Mouse (Mus musculus) forebrain, embryonic 15.5 days (tissue): ENCODE data around the gene Tcam1. TPM values are rescaled to one million over a fixed set of nuclear protein-coding genes. Genes with fewer than 3 reads are reported as not detected.
"Not testable (repeated sequence)": the region's sequence is repeated elsewhere in the genome, so short reads cannot be mapped to it uniquely, and the experiment has no call there.

Source experiments
- ATAC-seq: fragments of 200-750 bp; cut with Nextera tagmentation; replicated peaks from 2 replicates; pipeline ENCODE4 v1.8.0; 2017; ENCODE audit warnings: mild to moderate bottlenecking, moderate TSS enrichment, moderate library complexity
- H3K27ac ChIP-seq: fragments of 300-500 bp; sonication (generic); replicated peaks from 2 replicates; pipeline ENCODE4 v1.5.1; 2015; ENCODE audit warnings: mild to moderate bottlenecking, inconsistent platforms
- H3K27me3 ChIP-seq: fragments of 300-500 bp; sonication (generic); 2 replicates; pipeline ENCODE4 v1.6.1; 2015; ENCODE audit warnings: inconsistent platforms
- H3K36me3 ChIP-seq: fragments of 300-500 bp; sonication (generic); 2 replicates; pipeline ENCODE4 v1.6.1; 2015; ENCODE audit warnings: mild to moderate bottlenecking, inconsistent platforms
- H3K4me1 ChIP-seq: fragments of 300-500 bp; sonication (generic); 2 replicates; pipeline ENCODE4 v1.6.1; 2015; ENCODE audit warnings: inconsistent platforms
- H3K4me2 ChIP-seq: fragments of 300-500 bp; sonication (generic); replicated peaks from 2 replicates; pipeline ENCODE4 v1.6.1; 2015; ENCODE audit warnings: mild to moderate bottlenecking, inconsistent platforms
- H3K4me3 ChIP-seq: fragments of 300-500 bp; sonication (generic); 2 replicates; pipeline ENCODE4 v1.5.1; 2015; ENCODE audit warnings: mild to moderate bottlenecking, inconsistent platforms
- H3K9ac ChIP-seq: fragments of 300-500 bp; sonication (generic); replicated peaks from 2 replicates; pipeline ENCODE4 v1.6.1; 2015; ENCODE audit warnings: mild to moderate bottlenecking, inconsistent platforms
- H3K9me3 ChIP-seq: fragments of 300-500 bp; sonication (generic); 2 replicates; pipeline ENCODE4 v1.6.1; 2016; ENCODE audit warnings: inconsistent platforms
- WGBS: fragments of 180-500 bp; shearing (Covaris S2); methylation state at CpG from one replicate; pipeline ENCODE4 v1.1.7; 2015; ENCODE audit warnings: mixed read lengths; 5-methylcytosine and 5-hydroxymethylcytosine counted together
- polyA plus RNA-seq: library from polyadenylated mRNA; unstranded; fragments of >200 nt; fragmentation: Nextera tagmentation; extraction: Ambion mirVana; gene quantifications from 2 replicates; pipeline ENCODE4 v1.2.1, GENCODE M21; 2015

The Tcam1 gene
- polyA plus RNA-seq = 0.08 and 0.10 TPM in 2 replicates

- Histone ChIP-seq H3K27me3 (no peaks in the 10 kb centered on the region), H3K4me3 (peak within 1 kb of the TSS; percentile 22), H3K9ac (no peak within 1 kb of the TSS), H3K4me1 (peaks cover 16% of the 10 kb centered on the region), H3K36me3 (no peaks in the 10 kb centered on the region), H3K9me3 (no peaks in the 10 kb centered on the region), H3K27ac (no peak within 1 kb of the TSS), H3K4me2 (peak within 1 kb of the TSS; percentile 48)
- peak; percentile 52 for ATAC-seq
- WGBS = 10% methylated on average over 25 of the region's 25 CpGs
These were observed at the start of gene Tcam1 for GRCm38 (mm10) chr11:106276454-106276853. TSS of gene Tcam1 (plus strand) at chr11:106276672.

GRCm38 (mm10) chr11:106233978-106234377 lies 42.5 kb upstream of the Tcam1 start:
- not testable (repeated sequence) for H3K4me2 ChIP-seq, H3K9ac ChIP-seq, H3K4me3 ChIP-seq, H3K27me3 ChIP-seq, H3K4me1 ChIP-seq, H3K27ac ChIP-seq, ATAC-seq, H3K9me3 ChIP-seq
- H3K36me3 ChIP-seq = peaks cover 77% of the 10 kb centered on the region
- 81% methylated on average over 8 of the region's 8 CpGs for WGBS

GRCm38 (mm10) chr11:106246834-106247233 lies 29.6 kb upstream of the Tcam1 start:
- peaks cover 98% of the 10 kb centered on the region for H3K36me3 ChIP-seq
- no peak for ATAC-seq
- WGBS = 92% methylated on average over 1 of the region's 1 CpGs

GRCm38 (mm10) chr11:106249326-106249725 lies 27.1 kb upstream of the Tcam1 start:
- WGBS = 90% methylated on average over 7 of the region's 7 CpGs
- ATAC-seq = no peak
- H3K4me3 ChIP-seq = no peak overlapping the region
- H3K4me2 ChIP-seq = no peak overlapping the region
- no peaks in the 10 kb centered on the region for H3K9me3 ChIP-seq
- peaks cover 95% of the 10 kb centered on the region for H3K36me3 ChIP-seq
- no peaks in the 10 kb centered on the region for H3K27me3 ChIP-seq
- H3K9ac ChIP-seq = no peak overlapping the region
- H3K4me1 ChIP-seq = no peaks in the 10 kb centered on the region
- H3K27ac ChIP-seq = no peak overlapping the region

More at GRCm38 (mm10) chr11:106246834-106247233, 29.6 kb upstream of the Tcam1 start:
- no peak overlapping the region for H3K4me2 ChIP-seq
- H3K9me3 ChIP-seq = no peaks in the 10 kb centered on the region
- no peaks in the 10 kb centered on the region for H3K27me3 ChIP-seq
- no peak overlapping the region for H3K4me3 ChIP-seq
- H3K4me1 ChIP-seq = no peaks in the 10 kb centered on the region
- H3K27ac ChIP-seq = no peak overlapping the region
- no peak overlapping the region for H3K9ac ChIP-seq

- Histone ChIP-seq H3K9ac (peak overlapping the region; percentile 95), H3K27me3 (no peaks in the 10 kb centered on the region), H3K27ac (no peak overlapping the region), H3K36me3 (peaks cover 55% of the 10 kb centered on the region), H3K4me1 (peaks cover 25% of the 10 kb centered on the region), H3K4me2 (peak overlapping the region; percentile 96), H3K4me3 (peak overlapping the region; percentile 92), H3K9me3 (no peaks in the 10 kb centered on the region)
- ATAC-seq = no peak; the same call in 1 of the 2 replicates
- WGBS = 27% methylated on average over 2 of the region's 2 CpGs
These were observed 21.7 kb upstream of the Tcam1 start for GRCm38 (mm10) chr11:106254767-106255166.

- Histone ChIP-seq H3K4me1 (peaks cover 25% of the 10 kb centered on the region), H3K36me3 (peaks cover 51% of the 10 kb centered on the region), H3K27ac (peak overlapping the region; percentile 82; the same call in 1 of the 2 replicates), H3K4me2 (peak overlapping the region; percentile 96), H3K4me3 (peak overlapping the region; percentile 92), H3K9me3 (no peaks in the 10 kb centered on the region), H3K27me3 (no peaks in the 10 kb centered on the region), H3K9ac (peak overlapping the region; percentile 95)
- ATAC-seq = peak; percentile 3; the same call in 1 of the 2 replicates
- WGBS = 2% methylated on average over 22 of the region's 22 CpGs
These were observed 21.3 kb upstream of the Tcam1 start for GRCm38 (mm10) chr11:106255174-106255573.

GRCm38 (mm10) chr11:106255685-106256451 lies 20.6 kb upstream of the Tcam1 start, which contains the start of the genes Ftsj3 and Psmc5:
TSS of gene Ftsj3 (minus strand) at chr11:106256079.
TSS of gene Psmc5 (plus strand) at chr11:106256154.
- H3K4me1 ChIP-seq = peaks cover 25% of the 10 kb centered on the region
- H3K9ac ChIP-seq = peak within 1 kb of the TSS; percentile 95
- WGBS = under 1% methylated on average over 42 of the region's 42 CpGs
- peak; percentile 95 for ATAC-seq
- H3K27ac ChIP-seq = peak within 1 kb of the TSS; percentile 82
- peak within 1 kb of the TSS; percentile 96 for H3K4me2 ChIP-seq
- H3K27me3 ChIP-seq = no peaks in the 10 kb centered on the region
- peak within 1 kb of the TSS; percentile 92 for H3K4me3 ChIP-seq
- H3K9me3 ChIP-seq = no peaks in the 10 kb centered on the region
- peaks cover 49% of the 10 kb centered on the region for H3K36me3 ChIP-seq

- H3K27ac ChIP-seq = 0 out of 2 replicates have a peak overlapping the region, but pooled peaks have one; percentile 82
- peak overlapping the region; percentile 92 for H3K4me3 ChIP-seq
These were observed 19.7 kb upstream of the Tcam1 start for GRCm38 (mm10) chr11:106256775-106257174.

GRCm38 (mm10) chr11:106260826-106261450 lies 15.5 kb upstream of the Tcam1 start:
- no peaks in the 10 kb centered on the region for H3K27me3 ChIP-seq
- H3K9ac ChIP-seq = no peak overlapping the region
- H3K9me3 ChIP-seq = no peaks in the 10 kb centered on the region
- no peak overlapping the region for H3K4me3 ChIP-seq
- no peak overlapping the region for H3K4me2 ChIP-seq
- peaks cover 68% of the 10 kb centered on the region for H3K36me3 ChIP-seq
- peaks cover 16% of the 10 kb centered on the region for H3K4me1 ChIP-seq
- no peak for ATAC-seq
- no peak overlapping the region for H3K27ac ChIP-seq
- WGBS = 84% methylated on average over 14 of the region's 14 CpGs

More at GRCm38 (mm10) chr11:106256775-106257174, 19.7 kb upstream of the Tcam1 start:
- peak overlapping the region; percentile 96 for H3K4me2 ChIP-seq
- H3K9me3 ChIP-seq = no peaks in the 10 kb centered on the region
- no peak for ATAC-seq
- H3K27me3 ChIP-seq = no peaks in the 10 kb centered on the region
- peaks cover 25% of the 10 kb centered on the region for H3K4me1 ChIP-seq
- 71% methylated on average over 5 of the region's 5 CpGs for WGBS
- H3K9ac ChIP-seq = peak overlapping the region; percentile 95
- peaks cover 49% of the 10 kb centered on the region for H3K36me3 ChIP-seq

GRCm38 (mm10) chr11:106263963-106264362 lies 12.5 kb upstream of the Tcam1 start:
- Histone ChIP-seq H3K27ac (no peak overlapping the region), H3K9me3 (no peaks in the 10 kb centered on the region), H3K27me3 (no peaks in the 10 kb centered on the region), H3K36me3 (peaks cover 73% of the 10 kb centered on the region), H3K4me3 (no peak overlapping the region), H3K4me2 (no peak overlapping the region), H3K9ac (no peak overlapping the region), H3K4me1 (peaks cover 16% of the 10 kb centered on the region)
- 90% methylated on average over 9 of the region's 9 CpGs for WGBS
- ATAC-seq = no peak

GRCm38 (mm10) chr11:106264988-106265387 lies 11.5 kb upstream of the Tcam1 start:
- no peak overlapping the region for H3K27ac ChIP-seq
- no peak for ATAC-seq
- H3K9me3 ChIP-seq = no peaks in the 10 kb centered on the region
- H3K4me3 ChIP-seq = no peak overlapping the region
- no peak overlapping the region for H3K4me2 ChIP-seq
- H3K36me3 ChIP-seq = peaks cover 67% of the 10 kb centered on the region
- WGBS = 93% methylated on average over 15 of the region's 15 CpGs
- H3K27me3 ChIP-seq = no peaks in the 10 kb centered on the region
- H3K9ac ChIP-seq = no peak overlapping the region
- H3K4me1 ChIP-seq = peaks cover 22% of the 10 kb centered on the region

- Histone ChIP-seq H3K36me3 (peaks cover 66% of the 10 kb centered on the region), H3K4me2 (no peak overlapping the region), H3K9me3 (no peaks in the 10 kb centered on the region), H3K9ac (no peak overlapping the region), H3K27me3 (no peaks in the 10 kb centered on the region), H3K4me1 (peaks cover 27% of the 10 kb centered on the region), H3K4me3 (no peak overlapping the region), H3K27ac (no peak overlapping the region)
- no peak for ATAC-seq
- 98% methylated on average over 4 of the region's 4 CpGs for WGBS
These were observed 10.9 kb upstream of the Tcam1 start for GRCm38 (mm10) chr11:106265570-106265969.
